Mouse (Mus musculus): ENCODE data around the gene Erich6. TPM values are rescaled to one million over a fixed set of nuclear protein-coding genes. Genes with fewer than 3 reads are reported as not detected.

Gene Erich6
- total and polyA plus RNA-seq, 3 experiments: not detected

GRCm38 (mm10) chr3:58593623-58594022 is 43.4 kb downstream of the Erich6 start:
- no peak overlapping the region for H3K4me2 ChIP-seq (ENCODE audit: insufficient read depth, low read depth, poor library complexity, severe bottlenecking)
- H3K4me1 ChIP-seq (ENCODE audit: control insufficient read depth in 1 of 2, insufficient read depth in 2 of 2): peaks cover 2 to 32% of the 10 kb centered on the region in 2 experiments; a peak in 3 of 4 replicates
- dilution Hi-C loops (cut with MboI; ENCODE audit: extremely low pct_ligation_motif_present, extremely low pct_unique_long_range_greater_than_20kb, low sequenced_read_pairs) (no loop called here), in situ Hi-C loops (cut with MboI; ENCODE audit: low pct_ligation_motif_present, low pct_unique_long_range_greater_than_20kb, low sequenced_read_pairs) (no loop called here)
- peaks cover 20 to 49% of the 10 kb centered on the region in 2 experiments for H3K36me3 ChIP-seq (replicated peaks in 1 of 2; ENCODE audit: control insufficient read depth in 1 of 2, insufficient read depth in 1 of 2, low read length in 1 of 2)
- H3K27ac ChIP-seq (ENCODE audit: insufficient read depth, low read depth): peak overlapping the region; percentile 41; the same call in 1 of the 2 replicates
- H3K79me2 ChIP-seq (replicated peaks; ENCODE audit: control insufficient read depth, extremely low read depth, insufficient read depth, poor library complexity, severe bottlenecking): peaks cover 7% of the 10 kb centered on the region
- peaks cover 2% of the 10 kb centered on the region for H3K9me3 ChIP-seq (replicated peaks; ENCODE audit: low read length)
- TF ChIP-seq JUND (conservative IDR thresholded peaks at IDR 0.05; ENCODE audit: low read depth, low read length) (0 out of 2 replicates have a peak, but pooled peaks have one; percentile 35), BHLHE40 (IDR thresholded peaks at IDR 0.05; ENCODE audit: low read depth, low read length) (peak; percentile 73), EP300 (IDR thresholded peaks at IDR 0.05; ENCODE audit: low read length) (peak; percentile 83), MAX (IDR thresholded peaks at IDR 0.05; ENCODE audit: low read length) (no peak), RCOR1 (conservative IDR thresholded peaks at IDR 0.05; ENCODE audit: low read depth, low read length) (no peak), ZKSCAN1 (IDR thresholded peaks at IDR 0.05; ENCODE audit: borderline replicate concordance, low read depth, low read length) (no peak), UBTF (IDR thresholded peaks at IDR 0.05; ENCODE audit: low read depth, low read length) (no peak), IRF4 (IDR thresholded peaks at IDR 0.05; ENCODE audit: low read depth, low read length) (peak; percentile 90), ZC3H11A (IDR thresholded peaks at IDR 0.05; ENCODE audit: low read depth, low read length) (no peak), RAD21 (IDR thresholded peaks at IDR 0.05; ENCODE audit: low read depth, low read length) (no peak; the same call in 1 of the 2 replicates), CTCF (conservative IDR thresholded peaks at IDR 0.05 in 1 of 2, IDR thresholded peaks at IDR 0.05 in 1 of 2; ENCODE audit: low read depth in 2 of 2, low read length in 2 of 2) (no peak), CHD2 (IDR thresholded peaks at IDR 0.05; ENCODE audit: low read length) (peak; percentile 59; the same call in 1 of the 2 replicates), POLR2AphosphoS2 (IDR thresholded peaks at IDR 0.05; ENCODE audit: low read depth, low read length) (0 out of 2 replicates have a peak, but pooled peaks have one; percentile 35), E2F4 (IDR thresholded peaks at IDR 0.05; ENCODE audit: insufficient replicate concordance, low read depth, low read length) (no peak), TCF12 (IDR thresholded peaks at IDR 0.05; ENCODE audit: low read depth, low read length) (peak; percentile 89), USF2 (conservative IDR thresholded peaks at IDR 0.05; ENCODE audit: low read depth, low read length) (no peak), CHD1 (IDR thresholded peaks at IDR 0.05; ENCODE audit: low read depth, low read length) (no peak), USF1 (IDR thresholded peaks at IDR 0.05; ENCODE audit: low read depth, low read length) (no peak), KAT2A (IDR thresholded peaks at IDR 0.05; ENCODE audit: insufficient replicate concordance, low read length) (no peak), POLR2A (IDR thresholded peaks at IDR 0.05; ENCODE audit: low read depth, low read length) (peak; percentile 30; the same call in 1 of the 2 replicates), TBP (conservative IDR thresholded peaks at IDR 0.05; ENCODE audit: low read depth, low read length) (0 out of 2 replicates have a peak, but pooled peaks have one; percentile 42), ETS1 (conservative IDR thresholded peaks at IDR 0.05; ENCODE audit: low read depth, low read length) (peak; percentile 92), SMC3 (IDR thresholded peaks at IDR 0.05; ENCODE audit: low read depth, low read length) (no peak), GABPA (IDR thresholded peaks at IDR 0.05; ENCODE audit: insufficient replicate concordance, low read depth, low read length) (no peak), MAFK (IDR thresholded peaks at IDR 0.05; ENCODE audit: insufficient replicate concordance, low read length) (no peak), ELF1 (IDR thresholded peaks at IDR 0.05; ENCODE audit: low read depth, low read length) (no peak), JUN (IDR thresholded peaks at IDR 0.05; ENCODE audit: insufficient read depth, low read depth, low read length) (no peak; the same call in 1 of the 2 replicates), ZMIZ1 (IDR thresholded peaks at IDR 0.05; ENCODE audit: low read depth, low read length) (no peak), MEF2A (IDR thresholded peaks at IDR 0.05; ENCODE audit: borderline replicate concordance, low read depth, low read length) (peak; percentile 66; the same call in 1 of the 2 replicates), ZNF384 (IDR thresholded peaks at IDR 0.05; ENCODE audit: low read depth, low read length) (peak; percentile 55), SIN3A (IDR thresholded peaks at IDR 0.05; ENCODE audit: low read length) (peak; percentile 72; the same call in 1 of the 2 replicates)
- H3K27me3 ChIP-seq (replicated peaks): no peaks in the 10 kb centered on the region
- H3K9ac ChIP-seq (ENCODE audit: insufficient read depth, low read depth): peak overlapping the region; percentile 44; the same call in 1 of the 2 replicates
- peak; percentile 81 for DNase-seq (ENCODE audit: extremely low read depth)
- H3K4me3 ChIP-seq (replicated peaks in 1 of 3; ENCODE audit: low read depth in 2 of 3, low read length in 2 of 3, poor library complexity in 1 of 3): no peak overlapping the region

All from CH12.LX (cell line).